Mouse (Mus musculus) ovary, adult 18-20 months (tissue): ENCODE data around the gene Epop.

ENCODE experiments used
- DNase-seq: peaks from one replicate; pipeline ENCODE4 v3.0.0; 2022; ENCODE audit warnings: low spot score, mixed read lengths

Epop gene

GRCm38 (mm10) chr11:97590227-97590960, 39.1 kb downstream of the Epop start:
- no peak for DNase-seq

DNA sequence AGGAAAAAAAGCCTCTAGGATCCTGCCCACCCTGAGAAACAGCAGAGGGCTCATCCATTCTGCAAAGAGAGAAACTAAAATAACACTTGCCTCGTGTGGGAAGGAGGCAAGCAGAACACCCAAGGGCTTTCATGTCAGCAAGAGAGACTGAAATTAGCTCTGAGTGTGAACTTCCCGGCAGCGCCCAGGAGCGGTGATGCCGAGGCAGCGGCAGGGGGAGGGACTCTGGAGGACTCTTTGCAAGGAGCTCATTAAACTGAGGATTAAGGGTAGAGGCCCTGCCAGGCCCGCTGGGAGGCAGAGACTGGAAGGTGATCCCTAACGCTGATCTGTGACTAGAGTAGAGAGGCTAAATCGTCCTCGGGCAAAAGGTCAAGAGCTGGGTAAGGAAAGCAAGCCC, 40.3 kb downstream of the Epop start:
- no peak for DNase-seq

- DNase-seq = no peak
These were observed 43.6 kb downstream of the Epop start for GRCm38 (mm10) chr11:97585932-97586331.

GRCm38 (mm10) chr11:97584476-97584875, 45.0 kb downstream of the Epop start:
- no peak for DNase-seq

DNA sequence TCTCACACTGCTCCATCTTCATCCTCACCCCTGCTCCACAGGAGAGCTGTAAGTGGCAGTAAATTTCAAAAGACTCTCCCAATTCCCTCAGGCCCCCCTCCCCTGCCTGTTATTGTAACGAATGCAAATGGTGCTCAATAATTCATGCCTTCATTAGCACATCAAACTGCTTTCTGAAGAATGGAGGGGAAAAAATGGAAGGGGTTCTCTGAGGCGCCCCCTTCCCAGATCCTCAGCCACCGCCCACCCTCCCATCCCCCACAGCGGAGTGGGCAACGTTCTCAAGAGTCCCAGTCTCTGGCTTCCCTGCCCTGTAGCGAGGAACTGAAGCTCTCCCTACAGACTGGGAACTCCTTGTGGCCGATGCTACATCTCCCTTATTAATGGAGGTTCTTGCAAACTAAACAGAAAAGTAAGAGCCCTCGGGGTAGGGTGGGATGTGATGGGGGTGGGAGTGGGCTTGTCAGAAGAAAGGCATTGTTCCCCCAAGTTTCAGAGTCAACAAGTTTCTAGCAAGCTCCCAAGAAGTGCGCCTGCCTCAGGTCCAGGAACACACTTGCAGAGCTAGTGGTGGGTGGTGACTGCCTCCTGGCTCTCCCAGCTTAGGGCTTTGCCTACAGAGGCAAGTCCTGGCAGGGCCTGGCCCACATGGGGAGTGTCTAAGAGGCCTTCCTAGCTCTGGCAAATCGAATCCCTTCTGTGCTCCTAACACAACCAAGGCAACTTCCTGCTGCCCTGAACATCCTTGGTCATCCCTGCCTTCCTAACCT, 50.2 kb downstream of the Epop start:
- DNase-seq = no peak

GRCm38 (mm10) chr11:97578286-97578685, 51.2 kb downstream of the Epop start:
- DNase-seq = no peak
